Mouse (Mus musculus) forebrain, embryonic 12.5 days (tissue): ENCODE measurements around the gene Vwf. TPM values are rescaled to one million over a fixed set of nuclear protein-coding genes. Genes with fewer than 3 reads are reported as not detected.

ENCODE experiments used
- ATAC-seq: fragments of 200-750 bp; cut with Nextera tagmentation; 2 replicates; pipeline ENCODE4 v1.8.0; 2017; ENCODE audit warnings: moderate TSS enrichment; ENCODE audit not compliant: low FRiP score
- H3K27ac ChIP-seq: fragments of 300-500 bp; sonication (generic); 2 replicates; pipeline ENCODE4 v1.5.1; 2016; ENCODE audit warnings: mild to moderate bottlenecking
- H3K27me3 ChIP-seq: fragments of 300-500 bp; sonication (generic); 2 replicates; pipeline ENCODE4 v1.6.1; 2016; ENCODE audit warnings: mild to moderate bottlenecking
- H3K36me3 ChIP-seq: fragments of 300-500 bp; sonication (generic); replicated peaks from 2 replicates; pipeline ENCODE4 v1.6.1; 2016; ENCODE audit warnings: mild to moderate bottlenecking
- H3K4me1 ChIP-seq: fragments of 300-500 bp; sonication (generic); 2 replicates; pipeline ENCODE4 v1.6.1; 2016
- H3K4me2 ChIP-seq: fragments of 300-500 bp; sonication (generic); 2 replicates; pipeline ENCODE4 v1.6.1; 2016; ENCODE audit warnings: mild to moderate bottlenecking, moderate library complexity
- H3K4me3 ChIP-seq: fragments of 300-500 bp; sonication (generic); replicated peaks from 2 replicates; pipeline ENCODE4 v1.5.1; 2016; ENCODE audit warnings: mild to moderate bottlenecking
- H3K9ac ChIP-seq: fragments of 300-500 bp; sonication (generic); 2 replicates; pipeline ENCODE4 v1.6.1; 2016; ENCODE audit warnings: mild to moderate bottlenecking
- H3K9me3 ChIP-seq: fragments of 300-500 bp; sonication (generic); 2 replicates; pipeline ENCODE4 v1.6.1; 2016
- WGBS: fragments of 180-500 bp; shearing (Covaris S2); methylation state at CpG from one replicate; pipeline ENCODE4 v1.1.7; 2016; 5-methylcytosine and 5-hydroxymethylcytosine counted together
- polyA plus RNA-seq: library from polyadenylated mRNA; unstranded; fragments of >200 nt; fragmentation: Nextera tagmentation; extraction: Ambion mirVana; gene quantifications from 2 replicates; pipeline ENCODE4 v1.2.1, GENCODE M21; 2016

The Vwf gene
- polyA plus RNA-seq, 1 experiment from 2014 or later, result 10.3 TPM

- Histone ChIP-seq H3K4me2 (no peak overlapping the region), H3K36me3 (no peaks in the 10 kb centered on the region), H3K9me3 (no peaks in the 10 kb centered on the region), H3K27me3 (no peaks in the 10 kb centered on the region), H3K4me1 (no peaks in the 10 kb centered on the region), H3K27ac (no peak overlapping the region), H3K4me3 (no peak overlapping the region), H3K9ac (no peak overlapping the region)
- 73% methylated on average over 3 of the region's 3 CpGs for WGBS
- no peak for ATAC-seq
Observed at GRCm38 (mm10) chr6:125526066-125526465, 20.5 kb upstream of the Vwf start.

GRCm38 (mm10) chr6:125528614-125529200 lies 17.9 kb upstream of the Vwf start:
- Histone ChIP-seq H3K27ac (no peak overlapping the region), H3K4me3 (no peak overlapping the region), H3K9ac (no peak overlapping the region), H3K36me3 (no peaks in the 10 kb centered on the region), H3K9me3 (no peaks in the 10 kb centered on the region), H3K4me1 (no peaks in the 10 kb centered on the region), H3K4me2 (no peak overlapping the region), H3K27me3 (no peaks in the 10 kb centered on the region)
- no peak for ATAC-seq
- WGBS, result 87% methylated on average over 9 of the region's 9 CpGs

GRCm38 (mm10) chr6:125529479-125529878 lies 17.1 kb upstream of the Vwf start:
- H3K4me1 ChIP-seq, result no peaks in the 10 kb centered on the region
- no peaks in the 10 kb centered on the region for H3K36me3 ChIP-seq
- H3K27ac ChIP-seq, result no peak overlapping the region
- H3K4me2 ChIP-seq, result no peak overlapping the region
- H3K4me3 ChIP-seq, result no peak overlapping the region
- H3K27me3 ChIP-seq, result no peaks in the 10 kb centered on the region
- H3K9ac ChIP-seq, result no peak overlapping the region
- H3K9me3 ChIP-seq, result no peaks in the 10 kb centered on the region
- no peak for ATAC-seq
- WGBS, result 83% methylated on average over 5 of the region's 5 CpGs

GRCm38 (mm10) chr6:125533104-125533650 lies 13.4 kb upstream of the Vwf start:
- Histone ChIP-seq H3K27me3 (no peaks in the 10 kb centered on the region), H3K36me3 (no peaks in the 10 kb centered on the region), H3K9me3 (no peaks in the 10 kb centered on the region), H3K27ac (no peak overlapping the region), H3K9ac (no peak overlapping the region), H3K4me2 (no peak overlapping the region), H3K4me1 (no peaks in the 10 kb centered on the region), H3K4me3 (no peak overlapping the region)
- ATAC-seq, result no peak
- WGBS, result 91% methylated on average over 11 of the region's 11 CpGs

- Histone ChIP-seq H3K36me3 (no peaks in the 10 kb centered on the region), H3K4me3 (no peak overlapping the region), H3K4me2 (no peak overlapping the region), H3K9me3 (no peaks in the 10 kb centered on the region), H3K27ac (no peak overlapping the region), H3K27me3 (no peaks in the 10 kb centered on the region), H3K9ac (no peak overlapping the region), H3K4me1 (no peaks in the 10 kb centered on the region)
- 78% methylated on average over 5 of the region's 5 CpGs for WGBS
- no peak for ATAC-seq
Observed at GRCm38 (mm10) chr6:125534990-125535389, 11.6 kb upstream of the Vwf start.

GRCm38 (mm10) chr6:125538469-125538868 lies 8.1 kb upstream of the Vwf start:
- H3K27me3 ChIP-seq, result no peaks in the 10 kb centered on the region
- H3K36me3 ChIP-seq, result no peaks in the 10 kb centered on the region
- no peak for ATAC-seq
- no peak overlapping the region for H3K9ac ChIP-seq
- H3K4me3 ChIP-seq, result no peak overlapping the region
- H3K27ac ChIP-seq, result no peak overlapping the region
- H3K4me1 ChIP-seq, result no peaks in the 10 kb centered on the region
- WGBS, result 89% methylated on average over 5 of the region's 5 CpGs
- no peaks in the 10 kb centered on the region for H3K9me3 ChIP-seq
- no peak overlapping the region for H3K4me2 ChIP-seq

- H3K9me3 ChIP-seq, result no peaks in the 10 kb centered on the region
- no peak overlapping the region for H3K27ac ChIP-seq
- 80% methylated on average over 8 of the region's 8 CpGs for WGBS
- no peaks in the 10 kb centered on the region for H3K27me3 ChIP-seq
- no peak overlapping the region for H3K9ac ChIP-seq
- no peak overlapping the region for H3K4me2 ChIP-seq
- H3K4me3 ChIP-seq, result no peak overlapping the region
- ATAC-seq, result no peak
- H3K36me3 ChIP-seq, result no peaks in the 10 kb centered on the region
- no peaks in the 10 kb centered on the region for H3K4me1 ChIP-seq
Observed at GRCm38 (mm10) chr6:125539423-125539822, 7.2 kb upstream of the Vwf start.

- Histone ChIP-seq H3K4me3 (no peak overlapping the region), H3K4me1 (no peaks in the 10 kb centered on the region), H3K27me3 (no peaks in the 10 kb centered on the region), H3K9me3 (no peaks in the 10 kb centered on the region), H3K36me3 (no peaks in the 10 kb centered on the region), H3K4me2 (no peak overlapping the region), H3K9ac (no peak overlapping the region), H3K27ac (no peak overlapping the region)
- 90% methylated on average over 10 of the region's 10 CpGs for WGBS
- no peak for ATAC-seq
Observed at GRCm38 (mm10) chr6:125540199-125540598, 6.4 kb upstream of the Vwf start.

- no peaks in the 10 kb centered on the region for H3K36me3 ChIP-seq
- H3K9me3 ChIP-seq, result no peaks in the 10 kb centered on the region
- no peak for ATAC-seq
- 91% methylated on average over 6 of the region's 6 CpGs for WGBS
- no peak overlapping the region for H3K27ac ChIP-seq
- H3K9ac ChIP-seq, result no peak overlapping the region
- H3K4me2 ChIP-seq, result no peak overlapping the region
- H3K27me3 ChIP-seq, result no peaks in the 10 kb centered on the region
- no peak overlapping the region for H3K4me3 ChIP-seq
- no peaks in the 10 kb centered on the region for H3K4me1 ChIP-seq
Observed at GRCm38 (mm10) chr6:125540826-125541225, 5.7 kb upstream of the Vwf start.

GRCm38 (mm10) chr6:125541296-125541695 lies 5.3 kb upstream of the Vwf start:
- Histone ChIP-seq H3K27me3 (no peaks in the 10 kb centered on the region), H3K9ac (no peak overlapping the region), H3K4me1 (no peaks in the 10 kb centered on the region), H3K27ac (no peak overlapping the region), H3K4me3 (no peak overlapping the region), H3K9me3 (no peaks in the 10 kb centered on the region), H3K4me2 (no peak overlapping the region), H3K36me3 (no peaks in the 10 kb centered on the region)
- ATAC-seq, result no peak
- 88% methylated on average over 6 of the region's 6 CpGs for WGBS

GRCm38 (mm10) chr6:125548406-125548805 lies 1.8 kb downstream of the Vwf start:
- WGBS, result 81% methylated on average over 10 of the region's 10 CpGs
- ATAC-seq, result no peak

GRCm38 (mm10) chr6:125550172-125550571 lies 3.6 kb downstream of the Vwf start:
- Histone ChIP-seq H3K4me2 (no peak overlapping the region), H3K9ac (no peak overlapping the region), H3K9me3 (no peaks in the 10 kb centered on the region), H3K36me3 (no peaks in the 10 kb centered on the region), H3K27ac (no peak overlapping the region), H3K27me3 (no peaks in the 10 kb centered on the region), H3K4me3 (no peak overlapping the region), H3K4me1 (no peaks in the 10 kb centered on the region)
- ATAC-seq, result no peak
- WGBS, result 83% methylated on average over 5 of the region's 5 CpGs

More at GRCm38 (mm10) chr6:125548406-125548805, 1.8 kb downstream of the Vwf start:
- H3K9me3 ChIP-seq, result no peaks in the 10 kb centered on the region
- no peak overlapping the region for H3K9ac ChIP-seq
- no peaks in the 10 kb centered on the region for H3K36me3 ChIP-seq
- H3K27me3 ChIP-seq, result no peaks in the 10 kb centered on the region
- H3K4me2 ChIP-seq, result no peak overlapping the region
- H3K4me3 ChIP-seq, result no peak overlapping the region
- no peaks in the 10 kb centered on the region for H3K4me1 ChIP-seq
- H3K27ac ChIP-seq, result no peak overlapping the region

GRCm38 (mm10) chr6:125552760-125553159 lies 6.2 kb downstream of the Vwf start:
- H3K9ac ChIP-seq, result no peak overlapping the region
- H3K36me3 ChIP-seq, result no peaks in the 10 kb centered on the region
- no peaks in the 10 kb centered on the region for H3K4me1 ChIP-seq
- no peak overlapping the region for H3K27ac ChIP-seq
- 76% methylated on average over 6 of the region's 6 CpGs for WGBS
- H3K4me2 ChIP-seq, result no peak overlapping the region
- no peaks in the 10 kb centered on the region for H3K27me3 ChIP-seq
- no peak overlapping the region for H3K4me3 ChIP-seq
- H3K9me3 ChIP-seq, result no peaks in the 10 kb centered on the region
- ATAC-seq, result no peak
